Comparison of ENCODE assay signal across 8 mouse cellular contexts in the genomic region with DNA sequence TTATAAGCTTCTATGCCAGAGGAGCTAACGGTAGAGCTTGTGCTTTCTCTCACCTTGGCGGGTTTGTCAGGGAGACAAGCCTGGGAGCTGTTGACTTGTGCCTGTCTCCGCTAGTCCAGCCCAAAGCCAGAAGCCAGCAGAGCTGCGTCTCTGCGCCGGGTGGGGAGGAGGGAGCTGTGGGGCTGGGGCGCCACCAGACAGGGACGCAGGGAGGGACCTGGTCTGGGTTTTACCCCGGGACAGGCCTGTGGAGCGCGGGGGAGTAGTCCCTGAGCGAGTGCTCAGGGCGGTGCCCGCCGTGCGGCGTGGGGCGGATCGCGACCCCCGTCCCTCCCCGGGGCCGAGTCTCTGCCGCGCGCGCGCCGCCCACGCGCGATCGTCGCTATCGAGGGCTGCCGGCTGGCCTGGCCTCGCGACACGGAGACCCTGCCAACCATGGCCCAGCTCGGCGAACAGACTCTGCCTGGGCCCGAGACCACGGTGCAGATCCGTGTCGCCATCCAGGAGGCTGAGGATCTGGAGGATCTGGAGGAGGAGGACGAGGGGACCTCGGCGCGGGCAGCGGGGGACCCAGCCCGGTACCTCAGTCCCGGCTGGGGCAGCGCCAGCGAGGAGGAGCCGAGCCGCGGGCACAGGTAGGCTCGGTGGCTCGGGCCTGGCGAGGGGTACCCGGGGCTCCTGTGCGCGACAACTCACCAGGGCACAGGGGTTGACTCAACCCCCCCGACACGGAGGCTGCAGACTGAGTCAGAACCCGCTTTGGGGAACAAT. TPM values are rescaled to one million over a fixed set of nuclear protein-coding genes. Genes with fewer than 3 reads are reported as not detected.
DNase-seq lines count a peak whose midpoint lies in the region; ATAC-seq and TF ChIP-seq lines count a peak whose summit lies in the region.

A gene (plus strand): TSS at position 219 of the 771 bp plus-strand sequence.

- TF ChIP-seq CTCF in C2C12 (IDR thresholded peaks at IDR 0.05; ENCODE audit: control insufficient read depth, insufficient read depth, insufficient read length), result no peak

- H3K9me3 ChIP-seq in embryonic facial prominence, embryonic 13.5 days, result no peaks in the 10 kb centered on the region
- no peaks in the 10 kb centered on the region for H3K9me3 ChIP-seq in heart, embryonic 10.5 days
- no peaks in the 10 kb centered on the region for H3K9me3 ChIP-seq in liver, embryonic 15.5 days (replicated peaks)

- H3K4me3 ChIP-seq in C2C12 (ENCODE audit: insufficient read depth, poor library complexity, severe bottlenecking), result no peak within 1 kb of the TSS
- peak within 1 kb of the TSS; percentile 68 for H3K4me3 ChIP-seq in embryonic facial prominence, embryonic 13.5 days
- H3K4me3 ChIP-seq in heart, embryonic 10.5 days, result peak within 1 kb of the TSS; percentile 65
- peak within 1 kb of the TSS; percentile 40 for H3K4me3 ChIP-seq in liver, embryonic 15.5 days (replicated peaks)

- H3K27me3 ChIP-seq in C2C12 (ENCODE audit: control insufficient read depth, insufficient read depth, insufficient read length), result no peaks in the 10 kb centered on the region
- peaks cover 8% of the 10 kb centered on the region; the same call in 1 of the 2 replicates for H3K27me3 ChIP-seq in embryonic facial prominence, embryonic 13.5 days
- peaks cover 43% of the 10 kb centered on the region for H3K27me3 ChIP-seq in heart, embryonic 10.5 days (ENCODE audit: insufficient read depth, poor library complexity, severe bottlenecking)
- peaks cover 25% of the 10 kb centered on the region for H3K27me3 ChIP-seq in liver, embryonic 15.5 days

- peak; percentile 65 for DNase-seq in adrenal gland, postnatal 10 days
- DNase-seq in heart, embryonic 10.5 days (ENCODE audit: low spot score), result no peak
- peak; percentile 46 for DNase-seq in kidney, postnatal 14 days
- peak; percentile 36 for DNase-seq in ovary, postnatal 14 days (ENCODE audit: low spot score)
- no peak for DNase-seq in B cell, adult 2 months

- peak within 1 kb of the TSS; percentile 21 for H3ac ChIP-seq in C2C12 (ENCODE audit: control insufficient read depth, insufficient read length, low read depth)

- no peak within 1 kb of the TSS for H3K27ac ChIP-seq in embryonic facial prominence, embryonic 13.5 days
- peak within 1 kb of the TSS; percentile 87 for H3K27ac ChIP-seq in heart, embryonic 10.5 days
- H3K27ac ChIP-seq in liver, embryonic 15.5 days (replicated peaks), result no peak within 1 kb of the TSS

- WGBS in embryonic facial prominence, embryonic 13.5 days, result under 1% methylated on average over 61 of the region's 66 CpGs
- 1% methylated on average over 66 of the region's 66 CpGs for WGBS in heart, embryonic 10.5 days
- WGBS in liver, embryonic 15.5 days (ENCODE audit: insufficient replicate concordance), result 4% methylated on average over 66 of the region's 66 CpGs

- peaks cover 31% of the 10 kb centered on the region for H3K4me1 ChIP-seq in embryonic facial prominence, embryonic 13.5 days
- peaks cover 11% of the 10 kb centered on the region for H3K4me1 ChIP-seq in heart, embryonic 10.5 days
- no peaks in the 10 kb centered on the region; the same call in 1 of the 2 replicates for H3K4me1 ChIP-seq in liver, embryonic 15.5 days (replicated peaks)

- no peaks in the 10 kb centered on the region for H3K79me3 ChIP-seq in C2C12 (ENCODE audit: low read depth)

- H3K79me2 ChIP-seq in C2C12 (ENCODE audit: control insufficient read depth, insufficient read depth), result no peaks in the 10 kb centered on the region

- H3K9ac ChIP-seq in embryonic facial prominence, embryonic 13.5 days, result peak within 1 kb of the TSS; percentile 91
- H3K9ac ChIP-seq in liver, embryonic 15.5 days, result no peak within 1 kb of the TSS

- no peaks in the 10 kb centered on the region for H3K36me3 ChIP-seq in C2C12 (ENCODE audit: control insufficient read depth, insufficient read depth)
- H3K36me3 ChIP-seq in embryonic facial prominence, embryonic 13.5 days, result no peaks in the 10 kb centered on the region
- H3K36me3 ChIP-seq in heart, embryonic 10.5 days, result no peaks in the 10 kb centered on the region
- H3K36me3 ChIP-seq in liver, embryonic 15.5 days (replicated peaks), result no peaks in the 10 kb centered on the region

- peak within 1 kb of the TSS; percentile 95 for H3K4me2 ChIP-seq in embryonic facial prominence, embryonic 13.5 days
- peak within 1 kb of the TSS; percentile 64 for H3K4me2 ChIP-seq in liver, embryonic 15.5 days

- 0 out of 2 replicates have a peak, but pooled peaks have one; percentile 26 for ATAC-seq in embryonic facial prominence, embryonic 13.5 days (ENCODE audit: insufficient number of reproducible peaks, insufficient read depth, low FRiP score, low TSS enrichment, low read depth)
- ATAC-seq in liver, embryonic 15.5 days (ENCODE audit: insufficient read depth), result no peak

TF ChIP-seq in C2C12, 6 proteins besides CTCF, POLR2A, EP300 and RAD21:
- no peak for TF ChIP-seq USF1 (IDR thresholded peaks at IDR 0.05; ENCODE audit: low read depth)
- no peak for TF ChIP-seq MAX (IDR thresholded peaks at IDR 0.05)
- no peak for TF ChIP-seq CEBPB (IDR thresholded peaks at IDR 0.05; ENCODE audit: low read depth)
- no peak for TF ChIP-seq FOSL1 (IDR thresholded peaks at IDR 0.05; ENCODE audit: insufficient read depth, low read length, poor library complexity, severe bottlenecking)
- no peak for TF ChIP-seq MYOD1 (IDR thresholded peaks at IDR 0.05; ENCODE audit: control insufficient read depth, insufficient read length, low read depth)
- no peak for TF ChIP-seq MYOG (IDR thresholded peaks at IDR 0.05; ENCODE audit: control insufficient read depth, extremely low read depth, insufficient read length)

RNA-seq across cellular contexts. Expression of the gene that starts here (rescaled TPM):
- 0.83 TPM for polyA plus RNA-seq in C2C12 (2012; fragmentation: generic; extraction: Trizol)
- 1 to 10 TPM; 2.3 to 2.6 TPM for total RNA-seq in adrenal gland, postnatal 10 days (2021)
- polyA plus RNA-seq in embryonic facial prominence, embryonic 13.5 days (2015; fragmentation: Nextera tagmentation; extraction: Ambion mirVana), result 4.8 and 5.1 TPM in 2 replicates
- polyA plus RNA-seq in heart, embryonic 10.5 days (2016; fragmentation: Nextera tagmentation; extraction: Ambion mirVana), result 0.44 and 0.68 TPM in 2 replicates
- 0.06 and 0.08 TPM in 2 replicates for polyA plus RNA-seq in liver, embryonic 15.5 days (2015; fragmentation: Nextera tagmentation; extraction: Ambion mirVana)

Comparison
In these comparisons a context has a peak if more than half of its experiments do, and no peak if none do; other contexts are left out.
1. DNase-seq: peak in adrenal gland, postnatal 10 days (single experiment), kidney, postnatal 14 days (single experiment) and ovary, postnatal 14 days (single experiment); none in heart, embryonic 10.5 days (single experiment) and B cell, adult 2 months (0 of 2).